In the genomic region with DNA sequence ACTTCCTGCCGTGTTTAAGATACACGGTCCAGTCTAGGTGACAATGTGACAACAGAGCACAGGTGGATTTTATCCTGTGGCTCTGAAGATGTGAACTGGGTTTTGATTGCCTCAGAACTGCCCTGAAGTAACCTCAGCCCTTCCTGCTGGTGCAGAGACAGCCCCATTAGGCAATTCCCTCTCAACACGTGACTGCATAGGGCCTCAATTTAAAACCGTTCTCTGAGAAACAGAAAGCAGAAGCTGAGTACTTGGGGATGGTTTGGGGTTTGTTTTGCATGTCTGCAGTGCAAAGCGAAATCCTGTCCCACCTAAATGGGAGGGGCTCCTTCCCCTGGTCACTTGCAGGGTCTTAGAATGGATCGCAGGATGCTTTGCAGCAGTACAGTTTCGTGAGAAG, we compare ENCODE assay signal across 10 mouse cellular contexts. TPM values are rescaled to one million over a fixed set of nuclear protein-coding genes. Genes with fewer than 3 reads are reported as not detected.
DNase-seq lines count a peak whose midpoint lies in the region; ATAC-seq and TF ChIP-seq lines count a peak whose summit lies in the region.
"Had no signal": no experiment of that assay in that cellular context is flagged by ENCODE, and none has a peak within 500 bp of the region (broad histone marks: within the 10 kb centered on the region; RNA-seq: fewer than 3 reads in every experiment).

No protein-coding gene starts in this region.

- no peak overlapping the region for H3K4me2 ChIP-seq in midbrain, embryonic 16.5 days (ENCODE audit: low read length)
- no peak overlapping the region for H3K4me2 ChIP-seq in midbrain, postnatal 0 days (ENCODE audit: low read depth, low read length, poor library complexity, severe bottlenecking)
- H3K4me2 ChIP-seq: hindbrain, embryonic 13.5 days had no signal

- H3K4me1 ChIP-seq in megakaryocyte, embryonic 14.5 days, result peaks cover 79% of the 10 kb centered on the region
- H3K4me1 ChIP-seq in midbrain, embryonic 16.5 days (ENCODE audit: control insufficient read depth, insufficient read depth, low read length), result peaks cover 3% of the 10 kb centered on the region; the same call in 1 of the 2 replicates
- H3K4me1 ChIP-seq in midbrain, postnatal 0 days (ENCODE audit: insufficient read depth, low read length), result no peaks in the 10 kb centered on the region

- no peak overlapping the region for H3K9ac ChIP-seq in midbrain, embryonic 16.5 days (ENCODE audit: low read depth, low read length)
- H3K9ac ChIP-seq in midbrain, postnatal 0 days (replicated peaks; ENCODE audit: low read length, poor library complexity, severe bottlenecking), result no peak overlapping the region
- H3K9ac ChIP-seq: hindbrain, embryonic 13.5 days had no signal

- 76% methylated on average over 7 of the region's 7 CpGs for WGBS in midbrain, embryonic 16.5 days
- 78% methylated on average over 7 of the region's 7 CpGs for WGBS in midbrain, postnatal 0 days

- no peaks in the 10 kb centered on the region for H3K9me3 ChIP-seq in megakaryocyte, embryonic 14.5 days
- H3K9me3 ChIP-seq in midbrain, embryonic 16.5 days (replicated peaks; ENCODE audit: control insufficient read depth, low read length, poor library complexity, severe bottlenecking), result no peaks in the 10 kb centered on the region
- no peaks in the 10 kb centered on the region for H3K9me3 ChIP-seq in midbrain, postnatal 0 days (ENCODE audit: low read length)
- H3K9me3 ChIP-seq: embryonic facial prominence, embryonic 10.5 days; hindbrain, embryonic 13.5 days had no signal

- no peaks in the 10 kb centered on the region for H3K36me3 ChIP-seq in megakaryocyte, embryonic 14.5 days (replicated peaks; ENCODE audit: low read length)
- H3K36me3 ChIP-seq in midbrain, embryonic 16.5 days (ENCODE audit: control insufficient read depth, insufficient read depth, low read length), result no peaks in the 10 kb centered on the region
- no peaks in the 10 kb centered on the region for H3K36me3 ChIP-seq in midbrain, postnatal 0 days (ENCODE audit: insufficient read depth, low read length)
- H3K36me3 ChIP-seq: embryonic facial prominence, embryonic 10.5 days; hindbrain, embryonic 13.5 days had no signal

- TF ChIP-seq CTCF in midbrain, postnatal 0 days (IDR thresholded peaks at IDR 0.05), result no peak

- ATAC-seq in midbrain, embryonic 16.5 days, result no peak
- no peak for ATAC-seq in midbrain, postnatal 0 days (ENCODE audit: low FRiP score)

- no peak overlapping the region for H3K27ac ChIP-seq in midbrain, embryonic 16.5 days (ENCODE audit: low read length)
- H3K27ac ChIP-seq in midbrain, postnatal 0 days (ENCODE audit: low read depth, low read length), result no peak overlapping the region
- H3K27ac ChIP-seq: embryonic facial prominence, embryonic 10.5 days; hindbrain, embryonic 13.5 days had no signal

- H3K4me3 ChIP-seq in megakaryocyte, embryonic 14.5 days (replicated peaks), result peak overlapping the region; percentile 81
- no peak overlapping the region for H3K4me3 ChIP-seq in midbrain, embryonic 16.5 days (ENCODE audit: low read depth, low read length)
- no peak overlapping the region for H3K4me3 ChIP-seq in midbrain, postnatal 0 days (ENCODE audit: low read depth, low read length)
- H3K4me3 ChIP-seq: embryonic facial prominence, embryonic 10.5 days; hindbrain, embryonic 13.5 days had no signal

- peaks cover 2% of the 10 kb centered on the region for H3K27me3 ChIP-seq in megakaryocyte, embryonic 14.5 days (replicated peaks)
- H3K27me3 ChIP-seq in midbrain, embryonic 16.5 days (ENCODE audit: control insufficient read depth, insufficient read depth, low read depth, low read length), result no peaks in the 10 kb centered on the region
- H3K27me3 ChIP-seq in midbrain, postnatal 0 days (ENCODE audit: insufficient read depth, low read length), result no peaks in the 10 kb centered on the region

- DNase-seq in 416B (ENCODE audit: low read depth), result peak; percentile 89
- DNase-seq in B cell, adult 2 months, result peak; percentile 70 to 73
- DNase-seq in c-Kit-positive CD71-negative TER-119-negative erythroid progenitor cells, embryonic 14.5 days (ENCODE audit: low read depth), result peak; percentile 53
- DNase-seq in midbrain, postnatal 0 days (ENCODE audit: low spot score), result no peak
- DNase-seq in ovary, postnatal 10 days (ENCODE audit: low spot score), result no peak
- DNase-seq: retina, postnatal 1 day had no signal

RNA-seq across cellular contexts. Expression of gene Abcg1, which starts 17.8 kb away (rescaled TPM):
- polyA plus RNA-seq in megakaryocyte, embryonic 14.5 days (2012; ENCODE audit: insufficient read depth, low replicate concordance), result 5.5 and 7.8 TPM in 2 replicates
- polyA plus RNA-seq in midbrain, embryonic 16.5 days (2015; fragmentation: Nextera tagmentation; extraction: Ambion mirVana), result 23.7 and 24.3 TPM in 2 replicates
- 29.2 and 38.7 TPM in 2 replicates for total RNA-seq in midbrain, postnatal 0 days (2014; rRNA removed)
- 19.6 and 20.7 TPM in 2 replicates for polyA plus RNA-seq in midbrain, postnatal 0 days (2015; fragmentation: Nextera tagmentation; extraction: Ambion mirVana)

Comparison
In these comparisons a context has a peak if more than half of its experiments do, and no peak if none do; other contexts are left out.
1. DNase-seq: peak in 416B (single experiment), B cell, adult 2 months (2 of 2) and c-Kit-positive CD71-negative TER-119-negative erythroid progenitor cells, embryonic 14.5 days (single experiment); none in midbrain, postnatal 0 days (single experiment) and ovary, postnatal 10 days (single experiment).